Mouse (Mus musculus) heart, embryonic 11.5 days (tissue): ENCODE measurements around the gene Ecpas. TPM values are rescaled to one million over a fixed set of nuclear protein-coding genes. Genes with fewer than 3 reads are reported as not detected.

Experiments
- ATAC-seq: fragments of 200-750 bp; cut with Nextera tagmentation; replicated peaks from 2 replicates; pipeline ENCODE4 v1.8.0; 2017; ENCODE audit warnings: moderate library complexity; ENCODE audit not compliant: insufficient number of reproducible peaks, low FRiP score, low TSS enrichment
- H3K27ac ChIP-seq: fragments of 300-500 bp; sonication (generic); 2 replicates; pipeline ENCODE4 v1.5.1; 2014; ENCODE audit warnings: mild to moderate bottlenecking, low read depth, low read length
- H3K27me3 ChIP-seq: fragments of 300-500 bp; sonication (generic); 2 replicates; pipeline ENCODE4 v1.6.1; 2014; ENCODE audit warnings: mild to moderate bottlenecking, low read length, mixed read lengths; ENCODE audit not compliant: control insufficient read depth, insufficient read depth
- H3K36me3 ChIP-seq: fragments of 300-500 bp; sonication (generic); 2 replicates; pipeline ENCODE4 v1.6.1; 2014; ENCODE audit warnings: mild to moderate bottlenecking, low read length, moderate library complexity, mixed read lengths; ENCODE audit not compliant: control insufficient read depth, insufficient read depth
- H3K4me1 ChIP-seq: fragments of 300-500 bp; sonication (generic); 2 replicates; pipeline ENCODE4 v1.6.1; 2014; ENCODE audit warnings: low read length; ENCODE audit not compliant: control insufficient read depth, insufficient read depth
- H3K4me2 ChIP-seq: fragments of 300-500 bp; sonication (generic); 2 replicates; pipeline ENCODE4 v1.6.1; 2014; ENCODE audit warnings: mild to moderate bottlenecking, moderate library complexity
- H3K4me3 ChIP-seq: fragments of 300-500 bp; sonication (generic); 2 replicates; pipeline ENCODE4 v1.5.1; 2014; ENCODE audit warnings: low read depth, low read length
- H3K9ac ChIP-seq: fragments of 300-500 bp; sonication (generic); 2 replicates; pipeline ENCODE4 v1.6.1; 2014; ENCODE audit warnings: mild to moderate bottlenecking, low read depth, low read length, moderate library complexity
- H3K9me3 ChIP-seq: fragments of 300-500 bp; sonication (generic); replicated peaks from 2 replicates; pipeline ENCODE4 v1.6.1; 2016; ENCODE audit warnings: low read length; ENCODE audit not compliant: control insufficient read depth
- WGBS: fragments of 180-500 bp; shearing (Covaris S2); extraction: QIAGEN DNeasy Blood & Tissue Kit; methylation state at CpG from one replicate; pipeline ENCODE4 v1.1.7; 2014; ENCODE audit not compliant: insufficient replicate concordance; 5-methylcytosine and 5-hydroxymethylcytosine counted together
- polyA plus RNA-seq: library from polyadenylated mRNA; unstranded; fragments of >200 nt; fragmentation: Nextera tagmentation; extraction: Ambion mirVana; gene quantifications from 2 replicates; pipeline ENCODE4 v1.2.1, GENCODE M21; 2014

Gene Ecpas
- polyA plus RNA-seq, 1 experiment from 2014 or later: 28.4 TPM

DNA sequence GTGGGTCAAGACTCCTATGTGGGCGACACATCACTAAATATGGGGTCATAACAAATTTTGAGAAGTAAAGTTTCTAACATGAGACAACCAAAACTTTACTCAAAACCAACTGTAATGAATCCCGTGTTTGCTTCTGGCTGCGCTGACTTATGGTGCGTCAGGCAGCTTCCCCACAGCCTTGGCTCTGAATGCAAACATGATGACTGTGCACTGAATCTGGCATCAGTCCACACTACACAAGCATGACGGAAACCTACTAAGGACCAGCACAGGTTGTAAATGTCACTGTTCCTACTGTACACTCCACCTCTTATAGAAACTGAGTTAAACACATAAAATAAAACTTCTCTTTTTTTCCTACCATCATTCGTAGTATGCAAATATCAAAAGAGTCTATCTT lies 45.3 kb downstream of the Ecpas start:
- Histone ChIP-seq H3K9ac (no peak overlapping the region), H3K4me1 (no peaks in the 10 kb centered on the region), H3K27me3 (no peaks in the 10 kb centered on the region), H3K36me3 (0 out of 2 replicates have a peak, but pooled peaks cover 2% of the 10 kb centered on the region), H3K4me3 (no peak overlapping the region), H3K4me2 (no peak overlapping the region), H3K27ac (no peak overlapping the region), H3K9me3 (no peaks in the 10 kb centered on the region)
- WGBS: 89% methylated on average over 6 of the region's 6 CpGs
- ATAC-seq: no peak

- Histone ChIP-seq H3K4me3 (no peak overlapping the region), H3K27me3 (no peaks in the 10 kb centered on the region), H3K9ac (no peak overlapping the region), H3K36me3 (no peaks in the 10 kb centered on the region; the same call in 1 of the 2 replicates), H3K4me1 (no peaks in the 10 kb centered on the region), H3K4me2 (no peak overlapping the region), H3K9me3 (no peaks in the 10 kb centered on the region), H3K27ac (no peak overlapping the region)
- no peak for ATAC-seq
- WGBS: 54% methylated on average over 3 of the region's 3 CpGs
These were observed 79.6 kb downstream of the Ecpas start for GRCm38 (mm10) chr4:58832908-58833307.

- Histone ChIP-seq H3K9ac (no peak overlapping the region), H3K4me1 (no peaks in the 10 kb centered on the region), H3K27ac (no peak overlapping the region), H3K36me3 (no peaks in the 10 kb centered on the region; the same call in 1 of the 2 replicates), H3K4me3 (no peak overlapping the region), H3K9me3 (no peaks in the 10 kb centered on the region), H3K27me3 (no peaks in the 10 kb centered on the region), H3K4me2 (no peak overlapping the region)
- 91% methylated on average over 4 of the region's 4 CpGs for WGBS
- ATAC-seq: no peak
These were observed 86.6 kb downstream of the Ecpas start for GRCm38 (mm10) chr4:58825921-58826320.

DNA sequence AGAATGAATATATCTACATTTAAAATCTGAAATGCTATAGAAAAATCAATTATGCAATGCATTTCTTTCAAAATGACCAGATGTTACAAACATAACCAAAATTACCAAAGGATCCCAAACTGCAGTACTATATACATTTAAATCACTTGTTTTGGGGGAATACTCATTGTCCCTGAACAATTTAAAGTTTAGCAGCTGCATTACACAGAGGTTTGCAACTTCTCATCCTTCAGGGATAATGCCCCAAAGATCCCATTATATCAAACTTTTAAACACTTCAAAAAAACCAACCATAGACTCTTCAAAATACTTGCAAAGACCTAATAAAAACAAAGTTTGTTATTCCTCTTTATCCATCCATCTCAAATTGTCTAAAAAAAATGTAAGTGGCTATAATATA lies 124.9 kb downstream of the Ecpas start, which contains the start of gene Olfr267:
Olfr267 (minus strand) TSS at position 101 of the 400 bp plus-strand sequence.
- 0 out of 2 replicates have a peak, but pooled peaks cover 2% of the 10 kb centered on the region for H3K4me1 ChIP-seq
- H3K9me3 ChIP-seq: no peaks in the 10 kb centered on the region
- no peak within 1 kb of the TSS for H3K9ac ChIP-seq
- ATAC-seq: no peak
- H3K4me3 ChIP-seq: no peak within 1 kb of the TSS
- H3K36me3 ChIP-seq: no peaks in the 10 kb centered on the region
- no peaks in the 10 kb centered on the region for H3K27me3 ChIP-seq
- no peak within 1 kb of the TSS for H3K27ac ChIP-seq
- H3K4me2 ChIP-seq: no peak within 1 kb of the TSS

DNA sequence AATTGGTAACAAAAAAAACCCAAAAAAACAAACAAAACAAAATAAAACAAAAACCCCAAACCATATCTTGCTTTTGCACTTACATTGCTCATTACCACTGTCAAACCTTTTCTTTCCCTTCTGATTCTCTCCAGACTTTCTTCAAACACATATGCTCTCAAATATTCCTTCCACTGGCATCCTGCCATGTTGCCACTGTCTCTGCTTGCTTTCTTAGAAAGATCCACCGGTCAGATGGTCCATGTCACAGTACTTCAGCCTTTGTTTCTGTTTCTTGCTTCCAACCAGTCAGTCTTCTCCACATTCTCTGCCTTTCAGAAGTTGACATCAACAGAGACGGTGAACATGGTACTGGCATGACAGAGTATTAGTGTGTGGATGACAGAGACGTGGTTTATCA lies 125.9 kb downstream of the Ecpas start:
- no peak overlapping the region for H3K4me2 ChIP-seq
- no peaks in the 10 kb centered on the region for H3K36me3 ChIP-seq
- H3K4me3 ChIP-seq: no peak overlapping the region
- 0 out of 2 replicates have a peak, but pooled peaks cover 2% of the 10 kb centered on the region for H3K4me1 ChIP-seq
- no peak overlapping the region for H3K27ac ChIP-seq
- H3K9me3 ChIP-seq: no peaks in the 10 kb centered on the region
- WGBS: 63% methylated on average over 3 of the region's 3 CpGs
- H3K9ac ChIP-seq: no peak overlapping the region
- no peak for ATAC-seq
- no peaks in the 10 kb centered on the region for H3K27me3 ChIP-seq

DNA sequence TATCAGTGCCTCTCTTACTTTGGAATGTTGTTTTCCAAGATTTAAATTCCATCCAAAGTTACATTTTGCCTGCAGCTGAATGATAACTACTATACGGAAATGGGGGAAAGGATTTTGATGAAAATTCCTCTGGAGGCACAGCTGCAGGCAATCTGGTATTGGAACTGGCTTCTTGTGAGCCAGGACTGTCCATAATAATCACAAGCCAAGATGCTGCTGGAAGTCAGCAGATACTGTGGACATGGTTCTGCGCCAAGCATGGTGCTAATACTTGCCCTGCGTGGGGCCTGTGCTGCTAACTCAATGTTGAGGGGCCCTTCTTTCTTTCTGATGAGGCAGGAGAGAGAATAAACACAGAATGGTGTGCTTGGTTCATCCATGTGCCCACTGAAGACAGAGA lies 149.1 kb downstream of the Ecpas start:
- WGBS: 71% methylated on average over 3 of the region's 3 CpGs
- Histone ChIP-seq H3K4me3 (no peak overlapping the region), H3K9me3 (no peaks in the 10 kb centered on the region), H3K27ac (no peak overlapping the region), H3K4me1 (no peaks in the 10 kb centered on the region), H3K27me3 (no peaks in the 10 kb centered on the region), H3K36me3 (no peaks in the 10 kb centered on the region), H3K4me2 (no peak overlapping the region), H3K9ac (no peak overlapping the region)
- no peak for ATAC-seq

- 39% methylated on average over 2 of the region's 2 CpGs for WGBS
- ATAC-seq: no peak
These were observed 163.0 kb downstream of the Ecpas start for GRCm38 (mm10) chr4:58749510-58749909.

GRCm38 (mm10) chr4:58749101-58749500 lies 163.4 kb downstream of the Ecpas start:
- ATAC-seq: no peak
- Histone ChIP-seq H3K4me1 (no peaks in the 10 kb centered on the region; the same call in 1 of the 2 replicates), H3K9me3 (no peaks in the 10 kb centered on the region), H3K9ac (no peak overlapping the region), H3K4me3 (no peak overlapping the region), H3K27ac (no peak overlapping the region), H3K36me3 (no peaks in the 10 kb centered on the region), H3K4me2 (no peak overlapping the region), H3K27me3 (no peaks in the 10 kb centered on the region)
- 59% methylated on average over 10 of the region's 10 CpGs for whole genome bisulfite sequencing

More at GRCm38 (mm10) chr4:58749510-58749909, 163.0 kb downstream of the Ecpas start:
- Histone ChIP-seq H3K36me3 (no peaks in the 10 kb centered on the region), H3K4me2 (no peak overlapping the region), H3K4me3 (no peak overlapping the region), H3K4me1 (no peaks in the 10 kb centered on the region; the same call in 1 of the 2 replicates), H3K9me3 (no peaks in the 10 kb centered on the region), H3K27ac (no peak overlapping the region), H3K27me3 (no peaks in the 10 kb centered on the region), H3K9ac (no peak overlapping the region)
